Mouse (Mus musculus) cerebellum, adult 2 months (tissue): ENCODE results near the gene Bcor. TPM values are rescaled to one million over a fixed set of nuclear protein-coding genes. Genes with fewer than 3 reads are reported as not detected.

Experiments
- DNase-seq, 2 experiments: peaks; one replicate each; pipeline ENCODE4 v3.0.0; 2021
- H3K27ac ChIP-seq: fragments of 200-500 bp; 2 replicates; pipeline ENCODE4 v1.5.1; 2012; ENCODE audit warnings: low read length, control low read depth, inconsistent platforms; ENCODE audit not compliant: insufficient read depth
- H3K27me3 ChIP-seq: fragments of 200-500 bp; 2 replicates; pipeline ENCODE4 v1.6.1; 2012; ENCODE audit warnings: inconsistent platforms, mild to moderate bottlenecking, low read length, moderate library complexity; ENCODE audit not compliant: control insufficient read depth, insufficient read depth
- H3K4me1 ChIP-seq: fragments of 200-500 bp; 2 replicates; pipeline ENCODE4 v1.6.1; 2011; ENCODE audit warnings: low read length; ENCODE audit not compliant: control insufficient read depth, insufficient read depth
- H3K4me3 ChIP-seq: fragments of 200-500 bp; replicated peaks from 2 replicates; pipeline ENCODE3; 2011; ENCODE audit warnings: mild to moderate bottlenecking, low read depth, low read length, control low read depth; ENCODE audit not compliant: insufficient read depth
- CTCF ChIP-seq: fragments of 200-500 bp; IDR thresholded peaks from 2 replicates; pipeline ENCODE4 v1.5.1; 2011; ENCODE audit warnings: low read depth, mild to moderate bottlenecking, control low read depth, low read length, moderate library complexity, borderline replicate concordance; ENCODE audit not compliant: insufficient read depth
- POLR2A ChIP-seq: fragments of 200-500 bp; IDR thresholded peaks from 2 replicates; pipeline ENCODE4 v1.6.1; 2011; ENCODE audit warnings: low read length, control low read depth, borderline replicate concordance; ENCODE audit not compliant: insufficient read depth
- WGBS: fragments of 180-500 bp; shearing (Covaris S2); methylation state at CpG from one replicate; pipeline ENCODE4 v1.1.7; 2018; 5-methylcytosine and 5-hydroxymethylcytosine counted together
- polyA plus RNA-seq: library from polyadenylated mRNA; depleted of rRNA; stranded (reverse); fragments of >200 nt; gene quantifications from 2 replicates; pipeline ENCODE4 v1.2.3, GENCODE M21; 2012

The Bcor gene
- polyA plus RNA-seq, 1 experiment = 12.9 TPM

DNA sequence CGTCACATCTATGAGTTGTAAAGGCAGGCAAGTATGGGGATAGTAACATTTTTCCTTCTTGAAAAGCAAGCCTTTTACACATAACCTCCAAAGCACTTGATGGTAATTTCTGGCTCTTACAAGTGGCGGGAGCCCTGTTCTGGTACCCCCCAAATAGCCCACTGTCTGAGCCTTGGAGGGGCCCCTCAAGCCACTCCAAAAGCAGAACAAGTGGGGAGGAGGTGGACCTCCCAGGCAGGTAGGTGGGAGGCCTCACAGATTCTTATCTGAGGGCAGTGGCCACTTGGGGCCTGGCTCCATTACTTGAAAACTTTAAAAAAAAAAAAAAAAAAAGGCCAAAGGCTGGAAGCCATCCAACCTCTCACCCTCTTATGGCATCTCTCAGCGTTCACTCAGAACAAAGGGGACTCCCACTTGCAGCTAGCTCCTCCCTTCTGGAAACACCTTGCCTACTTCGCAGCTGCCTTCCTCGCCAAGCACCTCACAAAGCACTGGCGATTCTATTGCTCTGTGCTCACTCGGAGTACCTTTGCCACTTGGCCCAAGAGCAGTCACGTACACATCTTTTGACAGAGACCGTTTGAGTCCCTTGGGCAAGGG lies 106.7 kb downstream of the Bcor start:
- 83% methylated on average over 9 of the region's 9 CpGs for WGBS
- no peak for TF ChIP-seq POLR2A
- TF ChIP-seq CTCF = no peak
- DNase-seq = no peak
- H3K4me3 ChIP-seq = no peak overlapping the region
- H3K27ac ChIP-seq = no peak overlapping the region
- no peaks in the 10 kb centered on the region for H3K27me3 ChIP-seq
- H3K4me1 ChIP-seq = peaks cover 14% of the 10 kb centered on the region

DNA sequence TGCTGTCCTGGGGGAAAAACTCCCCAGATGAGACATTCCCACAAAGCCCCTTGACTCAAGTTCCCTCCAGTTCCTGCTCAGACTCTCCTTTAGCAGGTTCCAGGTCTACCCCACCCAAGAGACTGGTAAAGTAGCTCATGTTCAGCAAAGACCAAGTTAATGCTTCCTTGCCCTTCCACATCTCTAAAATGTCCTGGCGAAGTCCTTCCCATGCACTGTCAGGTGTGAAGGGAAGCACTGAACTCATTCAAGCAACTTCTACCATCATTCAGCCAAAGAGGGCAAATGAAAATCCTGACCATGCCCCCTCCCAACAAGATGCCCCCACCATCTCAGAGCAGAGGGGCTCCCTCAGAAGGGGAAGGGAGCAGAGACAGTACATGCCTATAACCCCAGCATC lies 107.5 kb downstream of the Bcor start:
- Histone ChIP-seq H3K27me3 (no peaks in the 10 kb centered on the region), H3K27ac (no peak overlapping the region), H3K4me1 (peaks cover 7% of the 10 kb centered on the region), H3K4me3 (no peak overlapping the region)
- 96% methylated on average over 1 of the region's 1 CpGs for whole genome bisulfite sequencing
- TF ChIP-seq CTCF (no peak), POLR2A (no peak)
- DNase-seq = no peak

DNA sequence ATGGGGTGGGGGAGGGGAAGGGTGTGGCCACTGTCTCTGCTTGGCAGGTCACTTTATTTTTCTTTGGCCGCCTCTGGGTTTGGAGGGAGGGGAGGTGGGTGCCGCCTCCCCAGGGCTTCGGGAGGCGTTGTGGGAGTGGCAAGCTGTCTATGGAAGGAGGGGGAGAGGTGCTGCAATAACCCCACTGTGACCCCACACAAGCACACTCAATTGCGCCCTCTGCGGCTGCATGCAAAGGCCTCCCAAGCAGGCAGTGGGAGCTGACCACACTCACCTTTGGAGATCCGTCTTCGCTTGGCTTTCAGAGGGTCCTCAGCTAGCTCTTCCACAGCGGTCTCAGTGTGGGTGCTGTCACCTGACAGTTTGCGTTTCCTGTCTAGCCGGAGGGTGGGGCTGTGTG lies 111.4 kb downstream of the Bcor start:
- TF ChIP-seq CTCF = no peak
- no peak for TF ChIP-seq POLR2A
- no peaks in the 10 kb centered on the region for H3K27me3 ChIP-seq
- no peak for DNase-seq
- H3K4me3 ChIP-seq = no peak overlapping the region
- H3K4me1 ChIP-seq = no peaks in the 10 kb centered on the region; the same call in 1 of the 2 replicates
- 83% methylated on average over 11 of the region's 11 CpGs for WGBS
- no peak overlapping the region for H3K27ac ChIP-seq

DNA sequence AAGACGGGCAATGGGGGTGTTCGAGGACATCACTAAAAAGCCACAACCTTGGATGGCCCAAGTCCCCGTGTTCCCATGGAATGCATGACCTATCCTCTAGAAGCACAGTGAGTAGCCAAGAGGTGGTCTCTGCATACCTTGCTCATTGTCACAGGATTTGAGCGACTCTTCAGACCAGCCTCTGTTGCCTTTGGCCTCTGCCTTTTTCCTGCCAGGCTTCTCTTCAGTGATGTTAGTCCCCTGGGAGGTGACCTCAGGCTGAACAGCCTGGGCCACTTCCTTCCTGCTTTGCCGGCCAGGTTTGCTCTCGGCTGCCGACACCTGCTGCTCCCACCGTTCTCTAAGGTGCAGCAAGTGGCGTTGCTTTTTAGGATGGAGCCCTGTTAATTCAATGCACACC lies 112.0 kb downstream of the Bcor start:
- H3K27ac ChIP-seq = no peak overlapping the region
- whole genome bisulfite sequencing = 54% methylated on average over 9 of the region's 9 CpGs
- TF ChIP-seq CTCF (no peak), POLR2A (no peak)

DNA sequence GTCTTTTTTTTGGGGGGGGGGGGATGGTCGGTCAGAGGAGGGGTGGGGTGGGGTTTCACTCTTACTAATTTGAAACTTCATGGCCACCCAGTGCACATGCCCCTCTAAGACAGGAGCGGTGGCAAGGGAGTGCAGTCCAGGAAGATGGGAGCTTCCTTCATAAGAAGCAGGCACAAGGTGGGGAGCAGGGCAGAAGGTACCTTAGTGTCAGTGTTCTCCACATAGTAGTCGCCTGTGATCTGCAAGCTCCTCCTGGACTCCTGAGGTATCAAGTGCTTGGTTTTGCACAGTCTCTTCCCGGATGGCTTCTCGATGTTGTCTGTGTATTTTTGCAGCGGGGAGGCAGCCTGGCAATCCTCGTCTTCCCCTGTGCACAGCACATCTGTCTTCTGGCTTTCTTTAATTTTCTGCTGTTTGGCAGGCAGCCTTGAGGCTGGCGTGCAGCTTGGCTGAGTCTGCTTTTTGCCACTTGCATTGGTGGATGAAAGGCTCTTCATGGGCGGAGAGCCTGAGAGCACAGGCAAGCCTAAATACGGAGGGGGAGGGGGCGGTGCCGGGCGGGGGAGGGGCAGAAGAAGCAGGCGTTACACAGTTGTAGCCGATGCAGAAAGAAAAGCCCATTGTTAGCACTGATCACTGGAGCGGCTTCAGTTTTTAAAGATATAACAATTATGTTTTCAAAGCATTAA lies 112.8 kb downstream of the Bcor start:
- TF ChIP-seq POLR2A (no peak), CTCF (no peak)
- Histone ChIP-seq H3K4me1 (peaks cover 7% of the 10 kb centered on the region; the same call in 1 of the 2 replicates), H3K27me3 (no peaks in the 10 kb centered on the region), H3K4me3 (no peak overlapping the region), H3K27ac (no peak overlapping the region)
- 49% methylated on average over 16 of the region's 16 CpGs for WGBS
- DNase-seq = no peak

More for the DNA sequence above, 112.0 kb downstream of the Bcor start:
- DNase-seq = no peak
- Histone ChIP-seq H3K4me3 (no peak overlapping the region), H3K4me1 (peaks cover 5% of the 10 kb centered on the region; the same call in 1 of the 2 replicates), H3K27me3 (no peaks in the 10 kb centered on the region)

DNA sequence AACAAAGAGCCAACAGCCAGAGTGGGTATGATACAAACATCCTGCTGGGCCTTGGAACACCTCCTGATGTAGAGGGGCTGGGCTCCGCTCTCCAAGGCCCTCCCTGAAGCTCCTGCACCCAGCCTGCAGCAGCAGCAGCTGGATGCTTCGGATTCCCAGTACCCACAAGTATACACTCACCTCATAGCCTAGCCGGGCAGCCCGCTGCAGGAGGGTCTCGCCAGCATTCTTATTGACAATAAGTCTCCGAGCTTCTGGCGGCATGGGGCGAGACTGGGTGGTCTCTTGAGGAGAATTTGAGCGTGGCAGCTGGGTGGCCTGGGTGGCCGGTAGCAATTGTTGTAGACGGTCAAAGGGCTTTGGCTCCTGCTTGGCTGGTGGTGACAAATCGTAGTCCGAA lies 113.5 kb downstream of the Bcor start:
- H3K4me3 ChIP-seq = no peak overlapping the region
- WGBS = 81% methylated on average over 13 of the region's 13 CpGs
- no peak for DNase-seq
- H3K27ac ChIP-seq = no peak overlapping the region
- no peaks in the 10 kb centered on the region for H3K27me3 ChIP-seq
- peaks cover 7% of the 10 kb centered on the region; the same call in 1 of the 2 replicates for H3K4me1 ChIP-seq
- TF ChIP-seq POLR2A (no peak), CTCF (no peak)

DNA sequence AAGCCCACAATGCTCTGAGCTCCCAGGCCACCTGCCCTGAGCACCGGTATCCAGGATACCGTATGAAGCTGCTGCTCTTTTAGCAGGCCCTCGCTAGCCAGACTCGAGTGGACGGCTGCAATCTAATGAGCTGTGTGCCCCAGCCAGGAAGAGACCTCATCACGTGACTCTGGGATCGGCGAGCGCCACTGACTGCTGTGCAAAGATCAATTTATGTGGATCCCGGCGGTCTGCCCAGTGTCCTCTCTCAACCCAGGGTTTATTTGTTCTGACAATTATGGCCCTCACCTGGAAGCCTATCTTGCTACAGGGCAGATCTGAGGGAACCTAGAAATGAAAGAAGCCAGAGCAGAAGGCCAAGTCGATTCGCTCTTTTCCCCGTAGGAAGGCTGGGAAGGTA lies 116.8 kb downstream of the Bcor start:
- WGBS = 40% methylated on average over 14 of the region's 14 CpGs
- DNase-seq = no peak
- Histone ChIP-seq H3K4me3 (no peak overlapping the region), H3K27me3 (no peaks in the 10 kb centered on the region), H3K27ac (no peak overlapping the region), H3K4me1 (peaks cover 7% of the 10 kb centered on the region; the same call in 1 of the 2 replicates)
- no peak for TF ChIP-seq POLR2A
- TF ChIP-seq CTCF = no peak

DNA sequence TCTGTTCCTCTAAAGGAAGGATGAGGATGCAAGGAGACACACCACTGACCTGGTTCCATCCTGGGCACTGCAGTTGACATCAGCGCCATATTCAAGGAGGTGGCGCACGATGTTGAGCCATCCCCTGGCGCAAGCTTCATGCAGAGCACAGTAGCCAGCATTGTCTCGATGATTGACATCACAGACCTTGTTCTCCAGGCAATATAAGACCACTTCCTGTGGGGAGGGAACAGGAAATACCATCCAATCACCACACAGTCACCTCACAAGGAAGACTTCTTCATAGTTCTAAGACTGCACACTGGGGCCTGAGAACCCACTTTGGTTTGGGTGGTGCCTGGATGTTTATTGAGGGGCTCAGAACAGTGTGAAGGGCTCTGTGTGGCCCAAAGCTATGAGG lies 118.7 kb downstream of the Bcor start:
- no peak for TF ChIP-seq CTCF
- 86% methylated on average over 5 of the region's 5 CpGs for WGBS
- no peak for DNase-seq
- Histone ChIP-seq H3K4me1 (peaks cover 7% of the 10 kb centered on the region; the same call in 1 of the 2 replicates), H3K4me3 (no peak overlapping the region), H3K27ac (no peak overlapping the region), H3K27me3 (no peaks in the 10 kb centered on the region)
